Mouse (Mus musculus): ENCODE measurements around the gene Anp32a. TPM values are rescaled to one million over a fixed set of nuclear protein-coding genes. Genes with fewer than 3 reads are reported as not detected.
A peak's percentile ranks its signal among the peaks of the same experiment; 100 is the strongest.

The Anp32a gene
- 648 to 883 TPM (median 742 TPM) in 3 replicates for total RNA-seq (2017)

- peak; percentile 88 for ATAC-seq (replicated peaks; ENCODE audit: insufficient number of reproducible peaks, low FRiP score, low TSS enrichment, poor library complexity, severe bottlenecking)
Observed at GRCm38 (mm10) chr9:62341123-62341486, at the start of gene Anp32a. Gene Anp32a, plus strand, starts transcription at chr9:62341293.

GRCm38 (mm10) chr9:62295006-62295698 is 45.9 kb upstream of the Anp32a start:
- ATAC-seq (replicated peaks; ENCODE audit: insufficient number of reproducible peaks, low FRiP score, low TSS enrichment, poor library complexity, severe bottlenecking) = 0 out of 2 replicates have a peak, but pooled peaks have one; percentile 59

GRCm38 (mm10) chr9:62296891-62297290 is 44.2 kb upstream of the Anp32a start:
- ATAC-seq (replicated peaks; ENCODE audit: insufficient number of reproducible peaks, low FRiP score, low TSS enrichment, poor library complexity, severe bottlenecking) = no peak

GRCm38 (mm10) chr9:62315556-62315955 is 25.5 kb upstream of the Anp32a start:
- no peak for ATAC-seq (replicated peaks; ENCODE audit: insufficient number of reproducible peaks, low FRiP score, low TSS enrichment, poor library complexity, severe bottlenecking)

- no peak for ATAC-seq (replicated peaks; ENCODE audit: insufficient number of reproducible peaks, low FRiP score, low TSS enrichment, poor library complexity, severe bottlenecking)
Observed at GRCm38 (mm10) chr9:62318729-62319128, 22.4 kb upstream of the Anp32a start.

- no peak for ATAC-seq (replicated peaks; ENCODE audit: insufficient number of reproducible peaks, low FRiP score, low TSS enrichment, poor library complexity, severe bottlenecking)
Observed at GRCm38 (mm10) chr9:62323816-62324215, 17.3 kb upstream of the Anp32a start.

GRCm38 (mm10) chr9:62325965-62326364 is 15.1 kb upstream of the Anp32a start:
- ATAC-seq (replicated peaks; ENCODE audit: insufficient number of reproducible peaks, low FRiP score, low TSS enrichment, poor library complexity, severe bottlenecking) = no peak

- ATAC-seq (replicated peaks; ENCODE audit: insufficient number of reproducible peaks, low FRiP score, low TSS enrichment, poor library complexity, severe bottlenecking) = no peak
Observed at GRCm38 (mm10) chr9:62334298-62334825, 6.7 kb upstream of the Anp32a start.

- ATAC-seq (replicated peaks; ENCODE audit: insufficient number of reproducible peaks, low FRiP score, low TSS enrichment, poor library complexity, severe bottlenecking) = no peak
Observed at GRCm38 (mm10) chr9:62335396-62335795, 5.7 kb upstream of the Anp32a start.

GRCm38 (mm10) chr9:62337924-62338635 is 3.0 kb upstream of the Anp32a start:
- ATAC-seq (replicated peaks; ENCODE audit: insufficient number of reproducible peaks, low FRiP score, low TSS enrichment, poor library complexity, severe bottlenecking) = no peak

- no peak for ATAC-seq (replicated peaks; ENCODE audit: insufficient number of reproducible peaks, low FRiP score, low TSS enrichment, poor library complexity, severe bottlenecking)
Observed at GRCm38 (mm10) chr9:62338636-62339191, 2.4 kb upstream of the Anp32a start.

GRCm38 (mm10) chr9:62340301-62341122 is 581 bp upstream of the Anp32a start:
- ATAC-seq (replicated peaks; ENCODE audit: insufficient number of reproducible peaks, low FRiP score, low TSS enrichment, poor library complexity, severe bottlenecking) = no peak

- no peak for ATAC-seq (replicated peaks; ENCODE audit: insufficient number of reproducible peaks, low FRiP score, low TSS enrichment, poor library complexity, severe bottlenecking)
Observed at GRCm38 (mm10) chr9:62341701-62342440, 778 bp downstream of the Anp32a start.

GRCm38 (mm10) chr9:62342441-62343191 is 1.5 kb downstream of the Anp32a start:
- ATAC-seq (replicated peaks; ENCODE audit: insufficient number of reproducible peaks, low FRiP score, low TSS enrichment, poor library complexity, severe bottlenecking) = peak; percentile 13

- ATAC-seq (replicated peaks; ENCODE audit: insufficient number of reproducible peaks, low FRiP score, low TSS enrichment, poor library complexity, severe bottlenecking) = peak; percentile 18
Observed at GRCm38 (mm10) chr9:62343192-62343903, 2.3 kb downstream of the Anp32a start.

- ATAC-seq (replicated peaks; ENCODE audit: insufficient number of reproducible peaks, low FRiP score, low TSS enrichment, poor library complexity, severe bottlenecking) = 0 out of 2 replicates have a peak, but pooled peaks have one; percentile 6
Observed at GRCm38 (mm10) chr9:62343904-62344491, 2.9 kb downstream of the Anp32a start.

GRCm38 (mm10) chr9:62344545-62344944 is 3.5 kb downstream of the Anp32a start:
- peak; percentile 10; the same call in 1 of the 2 replicates for ATAC-seq (replicated peaks; ENCODE audit: insufficient number of reproducible peaks, low FRiP score, low TSS enrichment, poor library complexity, severe bottlenecking)
